Mouse (Mus musculus): ENCODE results near the gene Brd2. TPM values are rescaled to one million over a fixed set of nuclear protein-coding genes. Genes with fewer than 3 reads are reported as not detected.

Gene Brd2
- polyA plus RNA-seq, 1 experiment from 2014 or later: 135 TPM

DNA sequence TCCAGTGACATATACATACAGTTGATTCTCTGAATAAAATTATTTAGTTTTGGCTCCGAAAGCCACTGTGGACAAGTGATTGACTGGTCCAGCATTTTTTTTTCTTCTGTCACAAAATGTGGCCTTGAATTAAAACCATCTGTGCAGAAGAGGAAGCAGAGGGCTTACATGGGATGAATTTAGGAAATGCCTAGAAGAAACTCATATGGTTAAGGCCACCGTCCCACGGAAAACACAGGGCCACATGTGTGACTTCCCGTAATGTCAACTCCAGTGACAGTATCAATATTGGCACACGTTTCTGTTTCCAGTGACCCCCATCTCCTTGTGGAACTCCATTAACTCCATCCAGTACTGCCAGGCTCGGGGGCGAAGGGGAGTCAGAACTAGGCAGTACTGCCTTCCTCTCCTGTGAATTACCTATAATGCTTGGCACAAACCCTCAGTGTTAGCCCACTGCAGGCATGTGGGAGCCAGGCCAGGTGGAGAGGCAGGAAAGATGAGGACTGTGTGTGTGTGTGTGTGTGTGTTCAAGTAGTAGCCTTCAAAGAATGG is 20.1 kb upstream of the Brd2 start:
- no peak overlapping the region for H3K4me2 ChIP-seq (replicated peaks)
- ATAC-seq (ENCODE audit: low FRiP score, low read depth): no peak
- H3K27ac ChIP-seq: no peak overlapping the region
- no peak overlapping the region for H3K4me3 ChIP-seq
- 84% methylated on average over 7 of the region's 7 CpGs for WGBS
- H3K9me3 ChIP-seq: no peaks in the 10 kb centered on the region
- no peaks in the 10 kb centered on the region for H3K36me3 ChIP-seq
- H3K4me1 ChIP-seq: peaks cover 13% of the 10 kb centered on the region
- H3K27me3 ChIP-seq (replicated peaks): peaks cover 38% of the 10 kb centered on the region
- H3K9ac ChIP-seq: no peak overlapping the region

GRCm38 (mm10) chr17:34141448-34141847 is 19.0 kb upstream of the Brd2 start:
- Histone ChIP-seq H3K4me1 (peaks cover 13% of the 10 kb centered on the region), H3K9me3 (no peaks in the 10 kb centered on the region), H3K4me3 (no peak overlapping the region), H3K27me3 (replicated peaks) (peaks cover 38% of the 10 kb centered on the region), H3K27ac (no peak overlapping the region), H3K9ac (no peak overlapping the region), H3K4me2 (replicated peaks) (no peak overlapping the region), H3K36me3 (no peaks in the 10 kb centered on the region)
- WGBS: 60% methylated on average over 4 of the region's 4 CpGs
- ATAC-seq (ENCODE audit: low FRiP score, low read depth): no peak

DNA sequence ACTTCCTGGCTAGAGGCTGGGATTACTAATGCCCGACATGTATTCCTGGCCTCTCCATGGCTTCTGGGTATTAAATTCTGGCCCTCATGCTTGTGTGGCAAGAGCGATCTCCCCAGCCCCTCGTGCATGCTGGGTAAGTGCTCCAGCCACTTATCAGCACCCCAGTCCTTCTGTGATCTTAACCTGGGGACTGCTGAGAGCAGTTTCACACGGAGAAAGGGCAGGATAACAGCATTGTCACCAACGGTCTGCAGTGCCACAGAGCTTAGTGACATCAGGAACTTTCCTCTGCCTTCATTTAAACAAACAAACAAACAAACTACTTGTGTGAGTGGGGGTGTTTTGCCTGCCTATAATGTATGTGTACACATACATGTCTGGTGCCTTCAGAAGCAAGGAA is 17.8 kb upstream of the Brd2 start:
- peaks cover 41% of the 10 kb centered on the region for H3K27me3 ChIP-seq (replicated peaks)
- ATAC-seq (ENCODE audit: low FRiP score, low read depth): no peak
- H3K27ac ChIP-seq: no peak overlapping the region
- H3K9ac ChIP-seq: no peak overlapping the region
- H3K36me3 ChIP-seq: no peaks in the 10 kb centered on the region
- no peak overlapping the region for H3K4me3 ChIP-seq
- peaks cover 17% of the 10 kb centered on the region for H3K4me1 ChIP-seq
- H3K9me3 ChIP-seq: no peaks in the 10 kb centered on the region
- WGBS: 24% methylated on average over 5 of the region's 5 CpGs
- H3K4me2 ChIP-seq (replicated peaks): peak overlapping the region; percentile 52; the same call in 1 of the 2 replicates

- Histone ChIP-seq H3K4me2 (replicated peaks) (peak overlapping the region; percentile 52), H3K9ac (no peak overlapping the region), H3K27me3 (replicated peaks) (peaks cover 41% of the 10 kb centered on the region), H3K36me3 (no peaks in the 10 kb centered on the region), H3K4me1 (peaks cover 17% of the 10 kb centered on the region), H3K4me3 (peak overlapping the region; percentile 13), H3K27ac (no peak overlapping the region), H3K9me3 (no peaks in the 10 kb centered on the region)
- WGBS: under 1% methylated on average over 16 of the region's 16 CpGs
- ATAC-seq (ENCODE audit: low FRiP score, low read depth): no peak
Observed at GRCm38 (mm10) chr17:34139416-34139815, 17.0 kb upstream of the Brd2 start.

DNA sequence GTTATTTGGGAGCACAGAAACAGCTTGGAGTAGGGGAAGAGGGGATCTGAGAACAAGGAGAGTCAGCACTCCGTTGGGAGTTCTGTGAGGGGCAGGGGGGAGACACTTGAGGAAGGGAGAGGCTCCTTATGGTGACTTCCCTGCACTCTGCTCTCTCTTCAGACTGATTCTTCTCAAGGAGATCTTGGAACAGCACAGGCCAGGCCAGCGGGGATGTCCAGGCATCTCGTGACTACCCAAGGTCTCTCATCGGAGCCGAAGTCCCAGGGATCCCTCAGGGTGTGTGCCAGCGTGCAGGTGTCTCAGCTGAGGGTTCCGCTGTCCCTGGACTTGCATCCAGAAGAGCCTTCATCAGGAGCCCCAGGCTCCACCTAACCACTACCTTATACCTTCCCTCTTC is 16.2 kb upstream of the Brd2 start:
- ATAC-seq (ENCODE audit: low FRiP score, low read depth): no peak
- Histone ChIP-seq H3K36me3 (no peaks in the 10 kb centered on the region), H3K27ac (no peak overlapping the region), H3K4me2 (replicated peaks) (no peak overlapping the region), H3K27me3 (replicated peaks) (peaks cover 41% of the 10 kb centered on the region), H3K4me3 (no peak overlapping the region), H3K9me3 (no peaks in the 10 kb centered on the region), H3K4me1 (peaks cover 17% of the 10 kb centered on the region), H3K9ac (no peak overlapping the region)
- WGBS: 78% methylated on average over 7 of the region's 7 CpGs

GRCm38 (mm10) chr17:34137601-34138000 is 15.2 kb upstream of the Brd2 start:
- H3K4me3 ChIP-seq: no peak overlapping the region
- no peak overlapping the region for H3K4me2 ChIP-seq (replicated peaks)
- ATAC-seq (ENCODE audit: low FRiP score, low read depth): no peak
- H3K27ac ChIP-seq: no peak overlapping the region
- H3K27me3 ChIP-seq (replicated peaks): peaks cover 41% of the 10 kb centered on the region
- H3K36me3 ChIP-seq: no peaks in the 10 kb centered on the region
- H3K9ac ChIP-seq: no peak overlapping the region
- no peaks in the 10 kb centered on the region for H3K9me3 ChIP-seq
- 73% methylated on average over 7 of the region's 7 CpGs for WGBS
- peaks cover 13% of the 10 kb centered on the region for H3K4me1 ChIP-seq

- Histone ChIP-seq H3K9me3 (no peaks in the 10 kb centered on the region), H3K4me1 (peaks cover 13% of the 10 kb centered on the region), H3K9ac (no peak overlapping the region), H3K27ac (no peak overlapping the region), H3K27me3 (replicated peaks) (peaks cover 32% of the 10 kb centered on the region), H3K36me3 (no peaks in the 10 kb centered on the region), H3K4me2 (replicated peaks) (peak overlapping the region; percentile 69), H3K4me3 (peak overlapping the region; percentile 27)
- WGBS: 7% methylated on average over 31 of the region's 31 CpGs
- ATAC-seq (ENCODE audit: low FRiP score, low read depth): peak; percentile 94
Observed at GRCm38 (mm10) chr17:34135297-34136224, 13.1 kb upstream of the Brd2 start.

GRCm38 (mm10) chr17:34134451-34134850 is 12.0 kb upstream of the Brd2 start:
- WGBS: 93% methylated on average over 3 of the region's 3 CpGs
- no peak overlapping the region for H3K9ac ChIP-seq
- no peak overlapping the region for H3K4me2 ChIP-seq (replicated peaks)
- H3K27ac ChIP-seq: no peak overlapping the region
- H3K27me3 ChIP-seq (replicated peaks): peaks cover 21% of the 10 kb centered on the region
- H3K4me1 ChIP-seq: peaks cover 11% of the 10 kb centered on the region
- H3K4me3 ChIP-seq: no peak overlapping the region
- no peak for ATAC-seq (ENCODE audit: low FRiP score, low read depth)
- no peaks in the 10 kb centered on the region for H3K9me3 ChIP-seq
- no peaks in the 10 kb centered on the region for H3K36me3 ChIP-seq

- ATAC-seq (ENCODE audit: low FRiP score, low read depth): no peak
- no peaks in the 10 kb centered on the region for H3K36me3 ChIP-seq
- H3K9me3 ChIP-seq: no peaks in the 10 kb centered on the region
- H3K9ac ChIP-seq: no peak overlapping the region
- H3K4me3 ChIP-seq: no peak overlapping the region
- H3K4me2 ChIP-seq (replicated peaks): no peak overlapping the region
- peaks cover 13% of the 10 kb centered on the region for H3K4me1 ChIP-seq
- H3K27me3 ChIP-seq (replicated peaks): peaks cover 10% of the 10 kb centered on the region
- no peak overlapping the region for H3K27ac ChIP-seq
- WGBS: 85% methylated on average over 11 of the region's 11 CpGs
Observed at GRCm38 (mm10) chr17:34133289-34133688, 10.9 kb upstream of the Brd2 start.

DNA sequence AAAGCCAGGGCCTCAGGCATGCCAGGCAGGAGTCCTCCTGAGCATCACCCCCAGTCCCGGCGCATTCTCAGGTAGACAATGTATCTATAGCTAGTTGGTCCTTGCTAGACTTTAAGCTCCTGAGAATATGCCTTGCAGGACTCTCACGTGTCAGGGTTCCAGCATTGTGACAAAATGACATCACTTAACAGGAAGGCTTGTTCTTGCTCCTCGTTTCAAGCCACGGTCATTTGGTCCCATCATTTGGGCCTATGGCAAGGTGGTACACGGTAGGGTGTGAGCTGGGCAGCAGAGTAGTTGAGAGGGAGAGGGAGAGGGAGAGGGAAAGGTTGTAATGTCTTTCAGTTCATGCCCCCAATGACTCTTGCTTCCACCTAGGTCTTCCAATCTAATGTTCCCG is 9.5 kb upstream of the Brd2 start:
- Histone ChIP-seq H3K9me3 (no peaks in the 10 kb centered on the region), H3K9ac (no peak overlapping the region), H3K36me3 (no peaks in the 10 kb centered on the region), H3K4me3 (no peak overlapping the region), H3K4me2 (replicated peaks) (no peak overlapping the region), H3K27me3 (replicated peaks) (peaks cover 4% of the 10 kb centered on the region; the same call in 1 of the 2 replicates), H3K27ac (no peak overlapping the region), H3K4me1 (peaks cover 13% of the 10 kb centered on the region)
- WGBS: 82% methylated on average over 7 of the region's 7 CpGs
- ATAC-seq (ENCODE audit: low FRiP score, low read depth): no peak

DNA sequence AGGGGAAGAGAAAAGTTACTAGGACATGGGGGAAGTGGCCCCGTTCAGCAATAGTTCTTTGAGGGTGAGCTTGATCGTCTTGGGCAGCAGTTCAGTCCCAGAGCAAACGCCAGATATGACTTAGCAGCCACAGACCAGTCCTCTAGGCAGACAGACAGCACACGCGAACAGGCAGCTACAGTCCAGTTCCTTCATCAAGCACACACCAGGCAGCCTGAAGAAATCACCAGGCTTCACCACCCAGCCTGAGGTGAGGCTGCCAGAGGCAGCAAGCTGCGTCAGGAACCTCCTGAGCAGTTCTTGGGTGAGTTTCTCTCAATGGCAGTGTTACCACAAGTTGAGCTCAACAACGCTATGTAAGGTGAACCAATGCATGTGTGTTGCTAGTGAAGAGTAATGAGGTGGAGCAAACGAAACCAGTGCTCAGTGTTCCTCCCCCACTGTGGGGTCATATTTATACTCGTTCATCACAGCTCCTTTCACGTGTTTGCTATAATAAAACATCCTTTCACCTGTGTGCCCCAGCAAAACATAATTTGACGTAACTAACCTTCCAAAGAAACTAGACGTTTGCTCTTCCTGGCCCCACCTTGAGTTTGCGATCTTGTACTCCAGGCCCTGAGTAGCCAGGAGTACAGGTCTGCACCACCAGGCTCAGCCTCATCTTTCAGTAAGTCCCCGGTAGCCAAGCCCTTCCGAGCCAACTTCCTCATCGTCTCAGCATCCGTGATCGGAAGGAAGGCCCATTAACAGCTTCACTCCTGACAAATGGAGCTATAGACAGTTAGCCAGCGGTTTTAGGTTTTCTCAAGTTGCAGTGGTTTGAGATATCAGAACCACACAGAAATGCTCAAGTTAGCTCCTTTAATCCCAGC is 7.9 kb upstream of the Brd2 start:
- Histone ChIP-seq H3K27ac (no peak overlapping the region), H3K27me3 (replicated peaks) (no peaks in the 10 kb centered on the region), H3K9ac (no peak overlapping the region), H3K36me3 (no peaks in the 10 kb centered on the region), H3K4me1 (peaks cover 9% of the 10 kb centered on the region), H3K9me3 (no peaks in the 10 kb centered on the region), H3K4me2 (replicated peaks) (no peak overlapping the region), H3K4me3 (no peak overlapping the region)
- ATAC-seq (ENCODE audit: low FRiP score, low read depth): no peak
- 80% methylated on average over 19 of the region's 19 CpGs for WGBS
